Mouse (Mus musculus) midbrain, embryonic 10.5 days (tissue): ENCODE measurements around the gene Irak3. TPM values are rescaled to one million over a fixed set of nuclear protein-coding genes. Genes with fewer than 3 reads are reported as not detected.
"Not testable (repeated sequence)": the region's sequence is repeated elsewhere in the genome, so short reads cannot be mapped to it uniquely, and the experiment has no call there.

Source experiments
- DNase-seq: peaks from one replicate; pipeline ENCODE4 v3.0.0-alpha.2; 2017; ENCODE audit warnings: low spot score
- H3K27ac ChIP-seq: fragments of 300-500 bp; sonication (generic); replicated peaks from 2 replicates; pipeline ENCODE4 v1.5.1; 2016; ENCODE audit warnings: mild to moderate bottlenecking
- H3K27me3 ChIP-seq: fragments of 300-500 bp; sonication (generic); 2 replicates; pipeline ENCODE4 v1.6.1; 2016; ENCODE audit warnings: low read depth, mild to moderate bottlenecking; ENCODE audit not compliant: poor library complexity, severe bottlenecking
- H3K36me3 ChIP-seq: fragments of 300-500 bp; sonication (generic); 2 replicates; pipeline ENCODE4 v1.6.1; 2016; ENCODE audit warnings: mild to moderate bottlenecking, moderate library complexity
- H3K4me1 ChIP-seq: fragments of 300-500 bp; sonication (generic); 2 replicates; pipeline ENCODE4 v1.6.1; 2016
- H3K4me3 ChIP-seq: fragments of 300-500 bp; sonication (generic); 2 replicates; pipeline ENCODE4 v1.5.1; 2016; ENCODE audit warnings: mild to moderate bottlenecking, moderate library complexity
- H3K9me3 ChIP-seq: fragments of 300-500 bp; sonication (generic); replicated peaks from 2 replicates; pipeline ENCODE4 v1.6.1; 2016; ENCODE audit warnings: mild to moderate bottlenecking
- WGBS: fragments of 180-500 bp; shearing (Covaris S2); methylation state at CpG from one replicate; pipeline ENCODE4 v1.1.7; 2016; 5-methylcytosine and 5-hydroxymethylcytosine counted together
- polyA plus RNA-seq: library from polyadenylated mRNA; unstranded; fragments of >200 nt; fragmentation: Nextera tagmentation; extraction: Ambion mirVana; gene quantifications from 2 replicates; pipeline ENCODE4 v1.2.1, GENCODE M21; 2016

Irak3 gene
- polyA plus RNA-seq, 1 experiment from 2014 or later: 0.44 TPM

- Histone ChIP-seq H3K4me1 (peaks cover 3% of the 10 kb centered on the region; the same call in 1 of the 2 replicates), H3K27ac (no peak overlapping the region), H3K4me3 (no peak overlapping the region), H3K36me3 (no peaks in the 10 kb centered on the region), H3K9me3 (no peaks in the 10 kb centered on the region), H3K27me3 (no peaks in the 10 kb centered on the region)
- WGBS: 62% methylated on average over 16 of the region's 16 CpGs
- DNase-seq: peak; percentile 45
Measured at GRCm38 (mm10) chr10:120130621-120131020, 71.3 kb downstream of the Irak3 start.

GRCm38 (mm10) chr10:120128601-120129277, 73.2 kb downstream of the Irak3 start:
- DNase-seq: no peak
- Histone ChIP-seq H3K36me3 (no peaks in the 10 kb centered on the region), H3K4me3 (no peak overlapping the region), H3K4me1 (no peaks in the 10 kb centered on the region), H3K9me3 (no peaks in the 10 kb centered on the region), H3K27me3 (no peaks in the 10 kb centered on the region), H3K27ac (no peak overlapping the region)
- WGBS: 61% methylated on average over 13 of the region's 13 CpGs

GRCm38 (mm10) chr10:120125465-120125857, 76.5 kb downstream of the Irak3 start:
- Histone ChIP-seq H3K4me3 (no peak overlapping the region), H3K27ac (no peak overlapping the region), H3K36me3 (no peaks in the 10 kb centered on the region), H3K27me3 (no peaks in the 10 kb centered on the region), H3K4me1 (0 out of 2 replicates have a peak, but pooled peaks cover 5% of the 10 kb centered on the region), H3K9me3 (no peaks in the 10 kb centered on the region)
- no peak for DNase-seq
- 78% methylated on average over 10 of the region's 10 CpGs for WGBS

GRCm38 (mm10) chr10:120124801-120125464, 77.0 kb downstream of the Irak3 start:
- Histone ChIP-seq H3K27ac (no peak overlapping the region), H3K4me1 (0 out of 2 replicates have a peak, but pooled peaks cover 5% of the 10 kb centered on the region), H3K4me3 (no peak overlapping the region), H3K27me3 (no peaks in the 10 kb centered on the region), H3K36me3 (no peaks in the 10 kb centered on the region), H3K9me3 (no peaks in the 10 kb centered on the region)
- 54% methylated on average over 7 of the region's 7 CpGs for WGBS
- peak; percentile 75 for DNase-seq

- H3K4me1 ChIP-seq: 0 out of 2 replicates have a peak, but pooled peaks cover 5% of the 10 kb centered on the region
- H3K27me3 ChIP-seq: no peaks in the 10 kb centered on the region
- no peaks in the 10 kb centered on the region for H3K9me3 ChIP-seq
- no peak overlapping the region for H3K27ac ChIP-seq
- DNase-seq: no peak
- no peaks in the 10 kb centered on the region for H3K36me3 ChIP-seq
- H3K4me3 ChIP-seq: no peak overlapping the region
- 93% methylated on average over 3 of the region's 3 CpGs for WGBS
Measured at GRCm38 (mm10) chr10:120123721-120124120, 78.2 kb downstream of the Irak3 start.

- H3K9me3 ChIP-seq: no peaks in the 10 kb centered on the region
- no peak for DNase-seq
- H3K36me3 ChIP-seq: no peaks in the 10 kb centered on the region
- WGBS: 93% methylated on average over 1 of the region's 1 CpGs
- H3K27me3 ChIP-seq: no peaks in the 10 kb centered on the region
- 0 out of 2 replicates have a peak, but pooled peaks cover 7% of the 10 kb centered on the region for H3K4me1 ChIP-seq
- no peak overlapping the region for H3K4me3 ChIP-seq
- no peak overlapping the region for H3K27ac ChIP-seq
Measured at GRCm38 (mm10) chr10:120115249-120115648, 86.7 kb downstream of the Irak3 start.

- no peaks in the 10 kb centered on the region for H3K27me3 ChIP-seq
- H3K27ac ChIP-seq: no peak overlapping the region
- H3K36me3 ChIP-seq: no peaks in the 10 kb centered on the region
- no peak overlapping the region for H3K4me3 ChIP-seq
- 43% methylated on average over 7 of the region's 7 CpGs for WGBS
- no peak for DNase-seq
- 0 out of 2 replicates have a peak, but pooled peaks cover 7% of the 10 kb centered on the region for H3K4me1 ChIP-seq
- no peaks in the 10 kb centered on the region for H3K9me3 ChIP-seq
Measured at GRCm38 (mm10) chr10:120114493-120114892, 87.4 kb downstream of the Irak3 start.

- H3K4me1 ChIP-seq: 0 out of 2 replicates have a peak, but pooled peaks cover 7% of the 10 kb centered on the region
- WGBS: 72% methylated on average over 6 of the region's 6 CpGs
Measured at GRCm38 (mm10) chr10:120113980-120114379, 88.0 kb downstream of the Irak3 start.

GRCm38 (mm10) chr10:120113482-120113881, 88.4 kb downstream of the Irak3 start:
- not testable (repeated sequence) for H3K9me3 ChIP-seq, DNase-seq, H3K27me3 ChIP-seq, H3K36me3 ChIP-seq, H3K27ac ChIP-seq, H3K4me1 ChIP-seq
- H3K4me3 ChIP-seq: peak overlapping the region; percentile 80
- WGBS: 69% methylated on average over 9 of the region's 9 CpGs

More at GRCm38 (mm10) chr10:120113980-120114379, 88.0 kb downstream of the Irak3 start:
- H3K27me3 ChIP-seq: no peaks in the 10 kb centered on the region
- no peak overlapping the region for H3K4me3 ChIP-seq
- H3K27ac ChIP-seq: no peak overlapping the region
- H3K9me3 ChIP-seq: no peaks in the 10 kb centered on the region
- DNase-seq: no peak
- H3K36me3 ChIP-seq: no peaks in the 10 kb centered on the region

- peak; percentile 97 for DNase-seq
- Histone ChIP-seq H3K9me3 (no peaks in the 10 kb centered on the region), H3K4me1 (0 out of 2 replicates have a peak, but pooled peaks cover 7% of the 10 kb centered on the region), H3K36me3 (no peaks in the 10 kb centered on the region), H3K27ac (peak within 1 kb of the TSS; percentile 88), H3K27me3 (no peaks in the 10 kb centered on the region), H3K4me3 (peak within 1 kb of the TSS; percentile 80)
- 1% methylated on average over 55 of the region's 55 CpGs for WGBS
Measured at GRCm38 (mm10) chr10:120112507-120113396, 89.2 kb downstream of the Irak3 start, which contains the start of gene Helb. TSS of gene Helb (minus strand) at chr10:120112987.

- H3K9me3 ChIP-seq: no peaks in the 10 kb centered on the region
- WGBS: 86% methylated on average over 3 of the region's 3 CpGs
- 0 out of 2 replicates have a peak, but pooled peaks cover 4% of the 10 kb centered on the region for H3K36me3 ChIP-seq
- no peak for DNase-seq
- no peak overlapping the region for H3K27ac ChIP-seq
- peak overlapping the region; percentile 80 for H3K4me3 ChIP-seq
- H3K27me3 ChIP-seq: no peaks in the 10 kb centered on the region
- 0 out of 2 replicates have a peak, but pooled peaks cover 7% of the 10 kb centered on the region for H3K4me1 ChIP-seq
Measured at GRCm38 (mm10) chr10:120111691-120112319, 90.1 kb downstream of the Irak3 start.

- Histone ChIP-seq H3K4me1 (no peaks in the 10 kb centered on the region), H3K27ac (no peak overlapping the region), H3K27me3 (no peaks in the 10 kb centered on the region), H3K4me3 (no peak overlapping the region), H3K9me3 (no peaks in the 10 kb centered on the region), H3K36me3 (peaks cover 59% of the 10 kb centered on the region)
- 89% methylated on average over 1 of the region's 1 CpGs for WGBS
- DNase-seq: no peak
Measured at GRCm38 (mm10) chr10:120100806-120101205, 101.1 kb downstream of the Irak3 start.
